Mouse (Mus musculus): ENCODE results near the gene Zdhhc22. TPM values are rescaled to one million over a fixed set of nuclear protein-coding genes. Genes with fewer than 3 reads are reported as not detected.

Zdhhc22 gene
- polyA plus RNA-seq, 1 experiment from 2014 or later = 0.15 TPM

DNA sequence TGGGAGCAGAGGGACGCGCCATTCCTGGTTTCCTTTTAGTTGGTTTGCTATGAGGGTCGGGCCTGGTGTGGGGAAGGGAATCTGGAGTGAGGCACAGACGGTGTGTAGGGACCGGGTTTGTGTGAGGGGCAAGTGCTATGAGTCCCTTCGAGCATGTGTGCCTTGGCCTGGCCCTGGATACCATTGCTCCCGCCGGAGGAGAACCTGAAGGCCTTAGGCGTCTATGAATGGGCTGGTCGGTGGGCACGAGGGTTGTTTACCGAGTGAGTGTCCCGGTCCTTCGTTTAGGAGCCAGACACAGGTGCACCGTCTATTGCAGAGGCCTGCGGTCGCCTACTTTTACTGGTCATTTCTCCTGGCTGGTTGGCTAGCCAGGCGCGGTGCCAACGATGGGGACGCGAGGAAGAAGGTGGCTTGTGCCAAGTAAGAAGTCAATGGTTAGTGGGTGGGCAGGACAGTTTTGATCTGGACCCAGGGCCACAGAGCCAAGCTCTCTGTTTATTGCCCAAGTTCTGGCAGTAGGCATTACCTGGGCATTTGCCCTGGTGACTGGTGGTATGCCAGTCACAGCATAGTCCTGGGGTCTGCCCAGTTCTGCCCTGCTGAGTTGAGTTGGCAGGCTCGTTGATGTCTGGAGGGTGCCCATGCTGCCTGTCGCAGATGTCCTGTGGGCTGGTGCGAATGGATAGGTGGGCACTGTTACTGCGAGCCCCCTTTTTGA is 42.4 kb downstream of the Zdhhc22 start:
- H3K9me3 ChIP-seq (ENCODE audit: control insufficient read depth, low read length) = no peaks in the 10 kb centered on the region
- H3K4me1 ChIP-seq (replicated peaks; ENCODE audit: control insufficient read depth, insufficient read depth, low read length) = peaks cover 21% of the 10 kb centered on the region
- peak overlapping the region; percentile 100 for H3K27ac ChIP-seq (ENCODE audit: low read length)
- WGBS = 15% methylated on average over 26 of the region's 26 CpGs
- H3K9ac ChIP-seq (ENCODE audit: low read length) = peak overlapping the region; percentile 94
- H3K4me3 ChIP-seq (ENCODE audit: low read length) = peak overlapping the region; percentile 78
- peak overlapping the region; percentile 90 for H3K4me2 ChIP-seq (ENCODE audit: low read depth, low read length)
- ATAC-seq (ENCODE audit: low read depth) = peak; percentile 37
- H3K27me3 ChIP-seq (ENCODE audit: control insufficient read depth, insufficient read depth, low read depth, low read length) = no peaks in the 10 kb centered on the region
- H3K36me3 ChIP-seq (ENCODE audit: control insufficient read depth, insufficient read depth, low read length) = no peaks in the 10 kb centered on the region

DNA sequence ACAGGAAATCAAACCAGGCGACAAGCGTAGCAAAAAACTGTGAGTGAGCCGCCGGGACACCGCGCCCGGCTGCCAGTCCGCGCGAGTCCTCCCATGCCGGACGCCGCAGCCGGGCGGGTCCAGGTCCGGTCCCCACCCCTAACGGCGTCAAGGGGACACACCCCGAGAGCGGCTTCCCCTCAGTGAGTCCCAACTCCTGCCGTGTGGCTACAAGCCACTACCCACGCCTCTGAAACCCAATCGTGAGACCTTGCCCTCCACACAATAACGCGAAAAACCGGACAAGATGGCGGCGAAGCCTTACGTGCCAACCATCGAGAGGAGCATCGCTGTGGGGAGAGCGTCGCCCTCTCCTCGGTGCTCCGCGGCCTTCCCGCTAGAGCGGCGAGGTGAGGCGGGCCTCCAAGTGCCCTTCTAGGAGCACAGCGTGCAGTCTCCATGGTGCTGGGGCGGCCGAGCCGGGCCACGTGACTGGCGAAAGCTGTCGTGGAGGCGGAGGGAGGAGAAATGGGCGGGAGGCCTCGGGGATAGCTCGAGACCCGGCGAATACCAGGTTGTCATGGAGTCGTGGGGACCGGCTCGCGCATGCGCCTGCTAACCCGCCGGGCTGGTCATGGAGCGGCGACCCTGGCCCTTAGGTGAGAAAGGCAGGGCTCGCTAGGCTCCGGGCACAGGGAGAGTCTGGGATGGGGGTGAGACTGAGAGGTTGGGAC is 43.2 kb downstream of the Zdhhc22 start, which contains the start of gene Cipc:
Gene Cipc, plus strand, starts transcription at position 182 of the 713 bp plus-strand sequence.
- no peaks in the 10 kb centered on the region for H3K36me3 ChIP-seq (ENCODE audit: control insufficient read depth, insufficient read depth, low read length)
- H3K4me1 ChIP-seq (replicated peaks; ENCODE audit: control insufficient read depth, insufficient read depth, low read length) = peaks cover 24% of the 10 kb centered on the region
- H3K27me3 ChIP-seq (ENCODE audit: control insufficient read depth, insufficient read depth, low read depth, low read length) = no peaks in the 10 kb centered on the region
- H3K4me3 ChIP-seq (ENCODE audit: low read length) = peak within 1 kb of the TSS; percentile 78
- H3K27ac ChIP-seq (ENCODE audit: low read length) = peak within 1 kb of the TSS; percentile 100
- H3K4me2 ChIP-seq (ENCODE audit: low read depth, low read length) = peak within 1 kb of the TSS; percentile 90
- no peaks in the 10 kb centered on the region for H3K9me3 ChIP-seq (ENCODE audit: control insufficient read depth, low read length)
- under 1% methylated on average over 62 of the region's 64 CpGs for WGBS
- ATAC-seq (ENCODE audit: low read depth) = peak; percentile 98
- peak within 1 kb of the TSS; percentile 94 for H3K9ac ChIP-seq (ENCODE audit: low read length)

DNA sequence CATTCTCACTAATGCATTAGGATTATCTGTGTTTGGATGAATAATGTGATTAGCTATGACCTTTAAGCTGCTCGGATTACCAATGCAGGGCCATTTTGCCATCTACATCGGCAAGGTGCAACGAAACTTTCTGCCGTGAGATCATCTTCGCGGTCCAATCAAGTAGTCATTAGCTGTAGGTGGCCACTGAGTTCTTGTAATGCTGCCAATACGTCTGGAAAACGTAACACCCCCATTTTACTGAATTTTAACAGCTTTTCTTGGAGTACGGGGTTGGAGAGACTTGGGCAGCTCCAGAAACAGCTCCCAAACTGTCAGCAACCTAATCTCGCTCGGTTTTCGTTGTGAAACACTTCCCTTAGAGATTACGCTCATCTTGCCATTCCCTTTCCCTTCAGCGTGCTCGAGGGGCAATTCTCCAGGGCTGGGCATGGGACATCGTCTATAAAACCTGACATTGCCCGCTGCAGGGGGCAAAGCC is 43.9 kb downstream of the Zdhhc22 start:
- under 1% methylated on average over 17 of the region's 17 CpGs for WGBS
- Histone ChIP-seq H3K4me3 (ENCODE audit: low read length) (peak overlapping the region; percentile 78), H3K36me3 (ENCODE audit: control insufficient read depth, insufficient read depth, low read length) (no peaks in the 10 kb centered on the region), H3K27ac (ENCODE audit: low read length) (peak overlapping the region; percentile 100), H3K9ac (ENCODE audit: low read length) (peak overlapping the region; percentile 94), H3K4me2 (ENCODE audit: low read depth, low read length) (peak overlapping the region; percentile 90), H3K9me3 (ENCODE audit: control insufficient read depth, low read length) (no peaks in the 10 kb centered on the region), H3K27me3 (ENCODE audit: control insufficient read depth, insufficient read depth, low read depth, low read length) (no peaks in the 10 kb centered on the region), H3K4me1 (replicated peaks; ENCODE audit: control insufficient read depth, insufficient read depth, low read length) (peaks cover 24% of the 10 kb centered on the region)
- no peak for ATAC-seq (ENCODE audit: low read depth)

DNA sequence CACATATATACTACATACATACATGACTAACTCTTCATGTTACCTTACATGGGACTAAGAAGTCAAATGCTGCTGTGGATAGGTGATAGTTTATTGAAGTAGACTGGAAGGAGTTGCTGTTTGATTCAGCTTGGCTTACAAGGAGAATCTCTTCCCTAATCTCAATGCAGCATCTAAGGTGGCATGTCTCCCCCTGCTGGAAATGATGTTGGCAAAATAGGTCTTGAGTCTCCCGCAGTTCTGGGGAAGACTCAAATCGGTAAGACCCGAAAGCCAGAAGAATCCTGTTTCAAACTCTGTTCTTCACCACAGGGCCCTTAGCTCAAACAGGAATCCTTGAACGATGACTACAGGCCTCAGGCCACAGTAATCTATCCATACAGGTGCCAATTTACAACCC is 45.1 kb downstream of the Zdhhc22 start:
- 5% methylated on average over 4 of the region's 4 CpGs for WGBS

DNA sequence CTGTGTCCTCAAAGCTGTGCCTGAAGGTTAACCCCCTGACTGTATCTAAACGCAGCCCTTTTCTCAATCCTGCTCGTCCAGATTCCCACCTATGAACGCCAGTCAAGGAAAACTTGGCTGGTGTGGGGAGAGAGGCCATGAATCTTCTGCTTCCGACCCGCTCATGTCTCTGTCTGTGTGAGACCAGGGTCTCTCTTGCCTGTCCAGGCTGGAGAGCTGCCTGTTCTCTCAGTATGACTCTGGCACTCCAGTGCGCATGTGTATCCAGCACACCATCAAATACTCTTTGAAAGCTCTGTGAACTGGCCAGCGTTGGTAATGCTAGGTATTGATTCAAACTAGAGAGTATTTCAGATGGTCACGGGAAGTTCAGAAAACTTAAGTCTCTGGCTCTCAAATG is 46.8 kb downstream of the Zdhhc22 start:
- Histone ChIP-seq H3K36me3 (ENCODE audit: control insufficient read depth, insufficient read depth, low read length) (no peaks in the 10 kb centered on the region), H3K9me3 (ENCODE audit: control insufficient read depth, low read length) (no peaks in the 10 kb centered on the region), H3K27ac (ENCODE audit: low read length) (no peak overlapping the region), H3K4me3 (ENCODE audit: low read length) (no peak overlapping the region), H3K4me1 (replicated peaks; ENCODE audit: control insufficient read depth, insufficient read depth, low read length) (peaks cover 17% of the 10 kb centered on the region), H3K27me3 (ENCODE audit: control insufficient read depth, insufficient read depth, low read depth, low read length) (no peaks in the 10 kb centered on the region), H3K9ac (ENCODE audit: low read length) (no peak overlapping the region), H3K4me2 (ENCODE audit: low read depth, low read length) (no peak overlapping the region)
- WGBS = 79% methylated on average over 8 of the region's 8 CpGs
- no peak for ATAC-seq (ENCODE audit: low read depth)

More for the DNA sequence above, 45.1 kb downstream of the Zdhhc22 start:
- H3K27ac ChIP-seq (ENCODE audit: low read length) = no peak overlapping the region
- peak overlapping the region; percentile 34; the same call in 1 of the 2 replicates for H3K4me2 ChIP-seq (ENCODE audit: low read depth, low read length)
- H3K36me3 ChIP-seq (ENCODE audit: control insufficient read depth, insufficient read depth, low read length) = no peaks in the 10 kb centered on the region
- H3K9me3 ChIP-seq (ENCODE audit: control insufficient read depth, low read length) = no peaks in the 10 kb centered on the region
- ATAC-seq (ENCODE audit: low read depth) = no peak
- H3K4me1 ChIP-seq (replicated peaks; ENCODE audit: control insufficient read depth, insufficient read depth, low read length) = peaks cover 26% of the 10 kb centered on the region
- no peak overlapping the region for H3K9ac ChIP-seq (ENCODE audit: low read length)
- H3K27me3 ChIP-seq (ENCODE audit: control insufficient read depth, insufficient read depth, low read depth, low read length) = no peaks in the 10 kb centered on the region
- no peak overlapping the region for H3K4me3 ChIP-seq (ENCODE audit: low read length)

DNA sequence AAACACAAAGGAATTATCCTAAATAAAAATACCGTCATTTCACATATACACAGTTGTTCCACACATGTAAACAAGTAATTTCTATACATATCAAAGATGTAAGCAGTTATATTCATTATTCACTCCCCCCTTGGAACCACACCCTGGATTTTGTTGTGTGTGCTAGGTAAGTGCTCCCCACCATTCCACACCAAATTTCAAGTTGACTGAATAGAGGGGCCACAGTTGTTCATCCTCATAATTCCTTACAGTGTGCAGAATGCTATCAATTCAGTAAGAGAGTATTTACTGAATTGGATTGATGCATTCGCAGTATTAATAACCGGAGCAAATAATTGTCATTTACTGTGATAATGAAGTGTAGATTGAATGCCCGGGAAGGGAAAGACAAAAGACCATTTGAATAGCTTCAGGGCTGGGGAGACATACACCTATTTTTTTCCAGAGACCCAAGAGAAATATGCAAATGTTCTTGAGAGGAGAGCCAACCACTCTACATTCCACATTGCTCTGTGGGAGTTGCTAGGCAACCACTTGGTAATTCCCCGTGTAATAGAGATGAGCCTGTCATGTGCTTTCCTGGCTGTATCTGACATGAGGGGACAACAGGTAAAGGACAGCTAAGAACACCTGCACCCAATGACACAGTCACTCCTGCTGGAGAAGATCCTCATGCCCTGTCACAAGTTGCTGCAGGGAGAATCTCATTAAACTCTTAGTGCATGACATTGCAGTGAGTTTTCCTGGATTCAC is 48.3 kb downstream of the Zdhhc22 start:
- WGBS = 47% methylated on average over 5 of the region's 5 CpGs
- H3K27ac ChIP-seq (ENCODE audit: low read length) = no peak overlapping the region
- peak overlapping the region; percentile 22 for H3K4me2 ChIP-seq (ENCODE audit: low read depth, low read length)
- H3K36me3 ChIP-seq (ENCODE audit: control insufficient read depth, insufficient read depth, low read length) = no peaks in the 10 kb centered on the region
- H3K4me1 ChIP-seq (replicated peaks; ENCODE audit: control insufficient read depth, insufficient read depth, low read length) = peaks cover 11% of the 10 kb centered on the region; the same call in 1 of the 2 replicates
- no peaks in the 10 kb centered on the region for H3K9me3 ChIP-seq (ENCODE audit: control insufficient read depth, low read length)
- H3K4me3 ChIP-seq (ENCODE audit: low read length) = no peak overlapping the region
- no peak overlapping the region for H3K9ac ChIP-seq (ENCODE audit: low read length)
- no peak for ATAC-seq (ENCODE audit: low read depth)
- H3K27me3 ChIP-seq (ENCODE audit: control insufficient read depth, insufficient read depth, low read depth, low read length) = no peaks in the 10 kb centered on the region

DNA sequence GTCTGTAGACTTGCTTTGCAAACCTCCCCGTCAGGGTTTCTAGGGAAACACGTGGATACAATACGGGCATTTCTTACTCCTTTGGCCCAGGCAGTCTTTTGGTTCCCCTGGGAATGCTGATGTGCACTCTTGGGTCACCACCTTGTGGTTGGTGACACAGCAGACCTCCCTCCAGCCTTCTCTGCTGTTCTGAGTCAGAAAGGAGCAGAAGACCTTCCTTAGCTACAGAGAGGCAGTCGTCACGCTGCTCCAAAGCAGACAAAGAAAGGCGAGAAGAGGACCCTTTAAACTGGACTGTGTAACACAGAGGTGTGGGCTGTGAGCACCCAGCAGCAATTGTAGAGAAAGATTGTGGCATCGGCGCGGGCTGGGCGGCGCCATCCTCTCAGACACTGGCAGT is 49.1 kb downstream of the Zdhhc22 start:
- no peaks in the 10 kb centered on the region for H3K36me3 ChIP-seq (ENCODE audit: control insufficient read depth, insufficient read depth, low read length)
- no peaks in the 10 kb centered on the region for H3K9me3 ChIP-seq (ENCODE audit: control insufficient read depth, low read length)
- no peaks in the 10 kb centered on the region for H3K27me3 ChIP-seq (ENCODE audit: control insufficient read depth, insufficient read depth, low read depth, low read length)
- H3K4me3 ChIP-seq (ENCODE audit: low read length) = no peak overlapping the region
- peaks cover 10% of the 10 kb centered on the region; the same call in 1 of the 2 replicates for H3K4me1 ChIP-seq (replicated peaks; ENCODE audit: control insufficient read depth, insufficient read depth, low read length)
- H3K4me2 ChIP-seq (ENCODE audit: low read depth, low read length) = no peak overlapping the region
- ATAC-seq (ENCODE audit: low read depth) = peak; percentile 41
- H3K9ac ChIP-seq (ENCODE audit: low read length) = no peak overlapping the region
- H3K27ac ChIP-seq (ENCODE audit: low read length) = peak overlapping the region; percentile 74
- WGBS = 36% methylated on average over 11 of the region's 11 CpGs

DNA sequence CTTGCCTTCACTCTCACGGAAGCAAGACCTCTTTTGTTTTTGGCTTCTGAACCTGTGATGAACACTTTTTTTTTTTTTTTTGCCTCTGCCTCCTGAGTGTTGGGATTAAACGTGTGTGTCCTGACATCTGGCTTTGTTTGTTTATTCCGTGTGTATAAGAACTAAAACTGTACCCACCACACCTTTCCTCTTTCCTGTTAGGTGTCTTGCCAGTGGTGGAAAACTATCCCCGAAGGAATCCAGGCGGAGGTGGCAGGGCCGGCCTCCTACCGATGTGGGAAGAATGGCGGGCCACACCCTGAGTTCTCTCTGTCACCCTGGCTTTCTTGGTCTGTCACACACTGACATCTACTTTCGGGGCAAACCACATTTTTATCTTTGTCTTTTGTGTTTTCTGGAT is 51.7 kb downstream of the Zdhhc22 start:
- ATAC-seq (ENCODE audit: low read depth) = no peak
- Histone ChIP-seq H3K27me3 (ENCODE audit: control insufficient read depth, insufficient read depth, low read depth, low read length) (no peaks in the 10 kb centered on the region), H3K36me3 (ENCODE audit: control insufficient read depth, insufficient read depth, low read length) (no peaks in the 10 kb centered on the region), H3K4me2 (ENCODE audit: low read depth, low read length) (no peak overlapping the region), H3K4me1 (replicated peaks; ENCODE audit: control insufficient read depth, insufficient read depth, low read length) (peaks cover 5% of the 10 kb centered on the region; the same call in 1 of the 2 replicates), H3K9me3 (ENCODE audit: control insufficient read depth, low read length) (no peaks in the 10 kb centered on the region), H3K4me3 (ENCODE audit: low read length) (no peak overlapping the region), H3K9ac (ENCODE audit: low read length) (no peak overlapping the region), H3K27ac (ENCODE audit: low read length) (no peak overlapping the region)
- 64% methylated on average over 9 of the region's 9 CpGs for WGBS

Data from lung, embryonic 16.5 days (tissue).